Mouse (Mus musculus) activated CD4-positive, CD25-positive, alpha-beta regulatory T cell (primary cell): ENCODE data around the gene Hap1. TPM values are rescaled to one million over a fixed set of nuclear protein-coding genes. Genes with fewer than 3 reads are reported as not detected.

Experiments
- polyA plus RNA-seq, 2 experiments: library from polyadenylated mRNA; unstranded; fragments of 100-300 nt; shearing (Covaris generic); gene quantifications; one replicate each; pipeline ENCODE4 v1.2.1; 2017

Gene Hap1
- 1 to 10 TPM in 1 of 2 experiments, under 1 TPM in 1; 0.79 to 1.9 TPM for polyA plus RNA-seq

DNA sequence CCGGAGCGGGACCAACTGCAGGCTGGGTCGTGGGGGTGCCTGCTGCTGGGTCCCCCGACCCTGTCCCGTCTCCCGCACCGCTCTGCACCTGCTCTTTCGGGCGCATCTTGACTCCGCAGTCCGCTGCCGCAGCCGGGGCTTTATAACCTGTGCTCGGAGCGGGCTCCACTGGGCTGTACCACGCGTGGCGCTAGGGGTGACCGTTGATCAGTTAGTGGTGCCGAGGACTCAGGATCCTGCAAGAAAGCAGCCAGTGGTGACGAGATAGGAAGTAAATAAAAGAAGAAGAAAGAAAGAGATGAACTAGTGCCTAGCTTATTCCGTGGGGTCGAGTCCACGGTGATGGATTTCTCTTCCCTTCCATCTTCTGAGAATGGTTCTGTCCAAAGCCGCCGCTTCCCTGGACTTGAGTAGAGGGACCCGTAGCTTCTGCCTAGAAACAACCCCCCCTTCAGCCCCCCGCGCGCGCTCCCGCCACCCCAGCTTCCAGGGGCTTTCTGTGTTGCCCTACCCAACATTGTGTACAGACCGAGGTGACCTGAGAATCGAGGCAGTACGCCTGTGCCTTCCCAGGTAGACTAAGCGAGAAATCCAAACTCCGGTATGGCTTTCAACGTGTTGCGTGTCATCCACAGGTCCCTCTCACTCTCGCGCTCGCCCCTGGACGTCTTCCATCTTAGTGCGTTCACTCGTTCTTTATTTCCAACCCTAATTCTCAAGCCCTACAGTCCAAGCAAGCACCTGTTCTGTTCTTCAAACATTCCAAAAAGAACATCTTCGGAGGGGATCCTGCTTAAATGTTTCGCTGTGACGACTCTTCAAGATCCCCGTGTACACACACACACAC lies at the start of gene Hap1:
Gene Hap1 (minus strand): TSS at position 157 of the 847 bp plus-strand sequence.

DNA sequence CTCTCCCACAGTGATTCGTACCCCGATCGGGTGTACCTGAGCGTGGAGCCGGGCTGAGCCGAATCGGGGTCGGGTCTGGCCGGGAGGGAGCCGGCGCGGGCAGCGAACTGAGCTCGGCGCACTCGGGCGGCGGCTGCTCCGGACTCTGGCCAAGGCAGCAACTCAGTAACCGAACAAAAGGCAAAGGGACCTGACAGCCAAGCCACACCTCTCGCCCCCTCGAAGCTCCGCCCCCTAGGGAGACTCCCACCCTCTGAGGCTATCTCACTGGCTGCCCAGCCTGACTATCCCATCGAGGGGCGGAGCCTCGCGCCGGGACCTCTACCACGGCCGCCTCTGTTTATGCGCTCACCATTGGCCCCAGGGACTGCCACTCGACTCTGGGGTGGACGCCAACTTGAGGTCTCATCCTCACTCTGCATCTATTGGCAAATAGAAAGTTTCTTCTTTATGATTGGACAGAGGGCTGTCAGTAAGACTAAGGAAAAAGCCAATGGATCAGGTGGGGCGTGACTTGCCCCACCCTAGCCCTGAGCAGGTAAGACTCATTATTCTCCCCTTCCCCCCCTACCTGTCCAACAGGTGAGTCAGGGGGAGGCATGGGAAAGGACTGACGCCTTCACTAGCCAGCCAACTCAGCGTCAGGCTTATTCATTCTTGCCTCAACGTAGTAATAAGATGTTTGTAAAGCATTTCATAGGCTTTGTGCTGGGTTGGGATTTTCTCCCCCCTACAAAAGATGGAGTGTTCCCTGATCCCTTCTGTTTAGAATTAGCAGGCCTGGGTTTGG lies 41.9 kb upstream of the Hap1 start, which contains the start of gene Jup:
Gene Jup (minus strand): TSS at position 164 of the 790 bp plus-strand sequence.

DNA sequence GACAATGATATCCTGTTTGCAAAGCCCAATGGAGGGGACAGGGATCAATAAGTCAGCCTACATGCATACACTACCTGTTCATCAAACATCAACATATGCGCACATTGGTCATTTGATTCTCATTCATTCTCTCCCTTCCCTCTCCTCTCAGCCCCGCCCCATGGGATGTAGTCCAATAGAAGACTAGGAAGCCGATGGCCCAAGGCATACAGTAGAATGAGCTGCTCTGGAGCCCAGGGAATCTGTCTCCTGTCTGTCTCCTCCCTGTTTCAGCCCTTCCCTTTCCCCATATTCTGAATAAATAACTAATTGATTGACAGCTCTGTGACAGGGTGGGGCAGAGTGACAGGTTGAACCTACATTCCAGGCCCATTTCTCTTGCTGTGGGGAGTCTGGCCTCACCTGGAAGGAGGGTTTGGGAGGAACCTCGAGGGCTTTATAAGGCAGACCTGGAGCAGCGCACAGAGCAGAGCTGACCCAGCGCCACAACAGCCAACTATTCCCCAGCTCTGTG lies 21.9 kb downstream of the Hap1 start, which contains the start of gene Gast:
Gene Gast (plus strand): TSS at position 464 of the 514 bp plus-strand sequence.

DNA sequence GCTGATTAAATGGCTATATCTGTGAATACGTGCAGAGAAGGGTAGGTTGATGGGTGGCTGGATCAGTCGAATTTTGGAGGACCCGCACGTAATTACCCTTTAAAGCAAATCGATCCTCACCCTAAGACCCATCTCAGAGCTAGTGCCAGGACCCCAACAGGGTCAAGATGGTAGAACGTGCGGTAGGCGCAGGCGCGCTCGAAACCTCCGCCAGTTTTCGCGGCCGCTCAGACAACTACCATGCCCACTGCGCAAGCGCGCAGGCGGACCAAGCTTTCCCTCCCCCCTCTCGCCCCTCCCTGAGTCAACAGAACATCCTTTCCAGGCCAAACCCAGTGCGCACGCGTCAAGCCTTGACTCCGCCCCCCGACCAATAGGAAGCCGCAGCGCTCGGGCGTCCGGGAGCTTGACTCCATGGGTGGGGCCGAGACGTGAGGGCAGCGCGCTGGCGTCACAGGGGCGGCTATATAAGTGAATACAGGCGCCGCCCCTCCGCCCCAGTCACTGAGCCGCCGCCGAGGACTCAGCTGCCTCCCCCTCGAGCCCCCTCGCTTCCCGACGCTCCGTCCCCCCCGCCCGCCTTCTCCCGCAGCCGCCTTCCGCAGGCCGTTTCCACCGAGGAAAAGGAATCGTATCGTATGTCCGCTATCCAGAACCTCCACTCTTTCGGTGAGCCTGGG lies 36.3 kb downstream of the Hap1 start, which contains the start of gene Eif1:
Gene Eif1 (plus strand): TSS at position 394 of the 680 bp plus-strand sequence.

Other genes starting within 250 kb of the Hap1 start
- gene Krt13, start 234.6 kb downstream of the Hap1 start, polyA plus RNA-seq = not detected
- not detected for gene Krt15, start 220.2 kb downstream of the Hap1 start, polyA plus RNA-seq
- gene Krt19, start 207.5 kb downstream of the Hap1 start, polyA plus RNA-seq = under 1 TPM in 1 of 2 experiments, not detected in 1; 0.28 TPM
- under 1 TPM in 1 of 2 experiments, not detected in 1; 0.06 TPM for gene Krt9, start 162.9 kb downstream of the Hap1 start, polyA plus RNA-seq
- gene Krt14, start 148.6 kb downstream of the Hap1 start, polyA plus RNA-seq = under 1 TPM in 1 of 2 experiments, not detected in 1; 0.15 TPM
- gene Krt16, start 107.2 kb downstream of the Hap1 start, polyA plus RNA-seq = under 1 TPM in 1 of 2 experiments, not detected in 1; 0.27 TPM
- under 1 TPM in 1 of 2 experiments, not detected in 1; 0.31 TPM for gene Krt17, start 95.1 kb downstream of the Hap1 start, polyA plus RNA-seq
- gene Krt42, start 86.3 kb downstream of the Hap1 start, polyA plus RNA-seq = not detected
- gene Eif1, start 36.2 kb downstream of the Hap1 start, polyA plus RNA-seq = 1,000 to 10,000 TPM; 1,912 to 1,976 TPM
- not detected for gene Gast, start 21.7 kb downstream of the Hap1 start, polyA plus RNA-seq
- gene Jup, start 41.6 kb upstream of the Hap1 start, polyA plus RNA-seq = 1 to 10 TPM; 2.8 to 10.0 TPM
- gene P3h4, start 58.7 kb upstream of the Hap1 start, polyA plus RNA-seq = not detected
- gene Fkbp10, start 59.6 kb upstream of the Hap1 start, polyA plus RNA-seq = under 1 TPM; 0.12 to 0.48 TPM
- 100 to 1,000 TPM; 134 to 173 TPM for gene Nt5c3b, start 85.7 kb upstream of the Hap1 start, polyA plus RNA-seq
- gene Klhl10, start 85.8 kb upstream of the Hap1 start, polyA plus RNA-seq = under 1 TPM; 0.33 to 0.48 TPM
- 1 to 10 TPM; 2.4 to 4.5 TPM for gene Klhl11, start 116.6 kb upstream of the Hap1 start, polyA plus RNA-seq
- gene Acly, start 171.9 kb upstream of the Hap1 start, polyA plus RNA-seq = 100 to 1,000 TPM in 1 of 2 experiments, 10 to 100 TPM in 1; 94.4 to 139 TPM
- 1 to 10 TPM in 1 of 2 experiments, under 1 TPM in 1; 0.16 to 1.3 TPM for gene Ttc25, start 189.5 kb upstream of the Hap1 start, polyA plus RNA-seq
- 100 to 1,000 TPM; 373 to 396 TPM for gene Cnp, start 218.8 kb upstream of the Hap1 start, polyA plus RNA-seq